Mouse (Mus musculus): Measurements from ENCODE around the gene Bap1.

Bap1 gene

GRCm38 (mm10) chr14:31233070-31233995, 17.9 kb upstream of the Bap1 start:
- intact Hi-C loops (cut with DNase I): loop anchor here (2.0 kb wide), 1 partner anchor 19 kb away; no protein-coding TSS in a partner anchor

DNA sequence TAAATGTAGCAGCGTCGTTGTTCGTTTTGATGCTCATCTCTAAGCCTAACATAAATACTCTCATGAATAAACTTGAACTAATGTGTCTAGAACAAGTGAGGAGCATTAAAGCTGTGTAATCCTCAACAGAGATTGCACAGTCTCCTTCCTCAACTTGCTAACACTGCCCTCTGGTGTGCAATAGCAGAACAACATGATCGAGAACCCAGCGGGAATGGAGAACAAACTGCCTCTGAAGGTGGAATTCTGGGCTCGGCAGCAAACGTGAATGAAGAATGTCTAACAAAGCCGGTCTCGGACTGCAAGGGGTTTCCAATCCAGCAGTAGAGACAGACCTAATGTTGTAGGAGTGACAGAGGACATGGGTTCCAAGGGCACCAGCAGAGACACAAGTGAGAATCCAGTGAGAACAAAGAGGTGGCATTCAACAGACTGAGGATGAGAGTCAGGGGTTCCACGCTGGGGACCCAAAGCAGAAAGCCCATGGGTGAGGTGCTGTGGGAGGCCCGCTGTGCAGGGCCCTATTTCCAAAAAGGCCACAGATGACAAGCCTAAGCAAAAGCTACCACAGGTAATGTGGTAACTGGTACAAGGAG, 17.2 kb upstream of the Bap1 start:
- intact Hi-C loops (cut with DNase I): loop anchor here (2.0 kb wide), 1 partner anchor 19 kb away; no protein-coding TSS in a partner anchor

- intact Hi-C loops (cut with DNase I): no loop called here
Measured at GRCm38 (mm10) chr14:31237101-31237882, 14.0 kb upstream of the Bap1 start.

- intact Hi-C loops (cut with DNase I): no loop called here
Measured at GRCm38 (mm10) chr14:31240528-31240927, 10.7 kb upstream of the Bap1 start.

DNA sequence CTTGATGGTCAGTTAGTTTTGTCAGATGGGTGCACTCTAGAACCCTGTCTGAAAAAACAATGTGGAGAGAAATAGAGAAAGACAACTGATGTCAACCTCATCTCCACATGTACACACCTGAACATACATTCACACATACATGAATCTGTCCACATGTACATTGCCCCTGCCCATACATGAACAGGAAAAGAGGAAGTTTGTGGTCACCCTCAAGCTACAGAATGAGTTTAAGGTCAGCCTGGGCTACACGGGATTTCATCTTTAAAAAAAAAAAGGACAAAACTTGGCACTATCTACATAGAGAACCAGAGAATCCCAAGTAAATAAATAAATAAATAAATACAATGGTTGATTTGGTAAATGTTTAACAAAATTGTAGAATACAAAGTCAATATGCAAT, 6.5 kb upstream of the Bap1 start:
- intact Hi-C loops (cut with DNase I): loop anchor here (5.0 kb wide), 1 partner anchor 32 kb away; no protein-coding TSS in a partner anchor

GRCm38 (mm10) chr14:31245946-31246345, 5.3 kb upstream of the Bap1 start:
- intact Hi-C loops (cut with DNase I): loop anchor here (5.0 kb wide), 1 partner anchor 34 kb away; no protein-coding TSS in a partner anchor

DNA sequence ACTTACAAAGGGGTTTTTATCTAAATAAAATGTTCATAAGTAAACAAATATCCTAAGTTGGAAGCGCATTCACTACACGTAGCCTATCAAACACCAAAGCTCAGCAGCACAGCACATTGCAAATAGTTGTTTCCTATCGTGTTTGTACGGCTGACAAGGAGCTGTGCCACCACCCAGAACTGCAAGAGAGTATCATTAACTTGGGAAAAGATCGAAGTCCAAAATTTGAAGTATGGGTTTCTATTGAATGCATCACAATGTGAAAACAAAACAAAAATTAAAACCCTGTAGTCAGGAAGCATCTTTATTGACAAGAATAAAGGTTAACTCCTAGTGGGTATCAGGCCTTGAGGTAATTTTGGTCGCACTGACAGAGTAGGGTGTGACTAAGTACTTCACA, 2.9 kb upstream of the Bap1 start:
- intact Hi-C loops (cut with DNase I): loop anchor here (5.0 kb wide), 1 partner anchor 36 kb away; no protein-coding TSS in a partner anchor

- intact Hi-C loops (cut with DNase I): no loop called here
Measured at GRCm38 (mm10) chr14:31250222-31251083, 797 bp upstream of the Bap1 start.

DNA sequence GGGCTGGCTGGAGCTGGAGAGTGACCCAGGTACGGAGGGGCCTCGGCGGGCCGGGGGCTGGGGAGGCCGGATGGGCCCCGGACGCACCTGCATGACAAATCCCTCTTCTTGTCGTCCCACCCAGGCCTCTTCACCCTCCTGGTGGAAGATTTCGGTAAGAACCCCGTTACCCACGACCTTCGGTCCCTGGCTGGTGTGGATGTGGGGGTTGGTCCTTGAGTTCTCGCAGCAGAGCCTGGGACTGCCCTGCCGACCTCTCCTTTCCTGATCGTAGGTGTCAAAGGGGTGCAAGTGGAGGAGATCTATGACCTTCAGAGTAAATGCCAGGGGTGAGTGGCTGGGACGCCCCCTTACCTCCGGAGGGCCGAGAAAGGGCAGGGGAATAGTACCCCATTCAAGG, 376 bp downstream of the Bap1 start:
- intact Hi-C loops (cut with DNase I): no loop called here

DNA sequence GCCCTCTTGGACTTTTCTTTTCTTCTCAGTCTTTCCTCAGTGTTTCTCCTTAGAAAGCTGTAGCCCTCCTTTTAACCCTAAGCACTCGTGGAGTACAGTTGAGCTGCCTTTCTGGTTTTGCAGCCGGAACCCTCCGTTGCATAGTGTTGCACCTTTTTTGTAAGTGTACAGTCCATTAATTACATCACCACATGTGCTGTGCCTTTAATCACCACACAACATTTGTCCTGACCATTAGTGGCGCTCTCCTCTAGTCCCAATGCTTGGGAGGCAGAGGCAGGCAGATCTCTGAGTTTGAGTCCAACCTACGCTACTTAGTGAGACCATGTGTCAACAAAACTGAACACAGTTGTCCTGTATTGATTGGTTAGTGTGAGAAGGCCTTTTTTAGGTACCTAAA, 841 bp downstream of the Bap1 start:
- intact Hi-C loops (cut with DNase I): no loop called here

DNA sequence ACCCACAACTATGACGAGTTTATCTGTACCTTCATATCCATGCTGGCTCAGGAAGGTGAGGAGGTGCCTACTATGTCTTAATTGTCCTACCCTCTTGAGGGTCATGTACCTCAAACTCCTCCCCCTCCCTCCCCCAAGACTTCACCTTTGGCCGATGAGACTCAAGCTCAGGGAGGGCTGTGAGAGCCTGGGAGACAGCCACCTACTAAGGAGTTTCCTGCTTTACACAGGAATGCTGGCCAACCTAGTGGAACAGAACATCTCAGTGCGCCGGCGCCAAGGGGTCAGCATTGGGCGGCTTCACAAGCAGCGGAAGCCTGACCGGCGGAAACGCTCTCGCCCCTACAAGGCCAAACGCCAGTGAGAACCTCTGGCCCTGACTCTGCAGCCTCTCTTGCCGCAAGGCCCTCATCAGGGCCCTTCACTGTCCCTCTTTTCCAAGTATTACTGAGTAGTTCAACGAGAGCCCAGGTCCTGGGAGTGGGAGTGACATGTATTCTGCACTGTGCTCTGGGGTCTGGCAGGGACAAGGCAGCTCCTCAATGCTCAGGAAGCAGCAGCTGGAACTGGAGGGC, 7.3 kb downstream of the Bap1 start:
- intact Hi-C loops (cut with DNase I): no loop called here

GRCm38 (mm10) chr14:31260374-31260773, 9.1 kb downstream of the Bap1 start:
- intact Hi-C loops (cut with DNase I): no loop called here

DNA sequence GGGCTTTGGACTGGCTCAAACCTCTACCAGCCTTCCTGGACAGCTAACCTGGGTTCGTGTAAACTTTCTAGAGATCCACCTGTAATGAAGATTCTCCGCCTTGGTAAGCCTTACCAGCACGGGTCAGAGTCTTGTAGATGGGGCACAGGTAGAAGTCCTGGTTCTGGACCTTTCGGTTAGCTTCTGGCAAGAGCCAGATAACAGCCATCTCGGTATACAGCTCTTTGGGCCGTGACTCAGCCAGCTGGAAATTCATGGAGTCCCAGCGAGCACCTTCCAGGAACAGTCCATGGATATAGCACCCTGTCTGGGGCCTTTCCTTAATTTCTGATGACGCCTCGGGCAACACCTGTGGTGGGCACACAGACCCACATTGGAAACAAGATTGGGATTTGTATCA, 9.7 kb downstream of the Bap1 start:
- intact Hi-C loops (cut with DNase I): no loop called here

- intact Hi-C loops (cut with DNase I): no loop called here
Measured at GRCm38 (mm10) chr14:31267649-31268048, 16.4 kb downstream of the Bap1 start.

DNA sequence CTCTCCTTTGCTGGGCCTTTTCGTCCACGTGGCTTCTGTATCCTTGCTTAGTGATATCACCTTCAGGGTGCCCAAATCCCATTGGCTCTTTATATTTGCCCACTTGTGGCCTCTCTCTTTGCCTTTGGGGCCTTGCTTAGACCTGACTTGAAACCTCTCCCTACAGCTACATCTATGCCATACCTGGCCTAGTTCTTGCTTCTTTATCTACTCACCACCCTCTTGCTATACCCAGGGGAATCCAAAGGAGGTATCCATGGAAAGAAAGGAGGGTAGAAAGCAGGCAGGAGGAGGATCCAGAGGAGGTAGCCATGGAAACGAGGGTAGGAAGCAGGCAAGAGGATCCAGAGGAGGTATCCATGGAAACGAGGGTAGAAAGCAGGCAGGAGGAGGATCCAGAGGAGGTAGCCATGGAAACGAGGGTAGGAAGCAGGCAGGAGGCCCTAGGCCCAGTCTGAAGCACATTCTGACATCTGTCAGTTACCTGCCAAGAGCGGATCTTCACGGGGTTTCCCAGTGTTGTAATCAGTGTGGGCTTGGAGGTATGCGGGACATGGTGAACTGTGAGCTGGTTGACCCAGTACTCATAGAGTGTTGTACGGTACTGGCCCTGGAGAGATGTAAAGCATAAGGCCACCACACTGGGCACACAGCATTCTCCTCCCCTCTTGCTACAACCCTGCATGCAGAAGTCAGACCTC, 17.2 kb downstream of the Bap1 start:
- intact Hi-C loops (cut with DNase I): no loop called here

DNA sequence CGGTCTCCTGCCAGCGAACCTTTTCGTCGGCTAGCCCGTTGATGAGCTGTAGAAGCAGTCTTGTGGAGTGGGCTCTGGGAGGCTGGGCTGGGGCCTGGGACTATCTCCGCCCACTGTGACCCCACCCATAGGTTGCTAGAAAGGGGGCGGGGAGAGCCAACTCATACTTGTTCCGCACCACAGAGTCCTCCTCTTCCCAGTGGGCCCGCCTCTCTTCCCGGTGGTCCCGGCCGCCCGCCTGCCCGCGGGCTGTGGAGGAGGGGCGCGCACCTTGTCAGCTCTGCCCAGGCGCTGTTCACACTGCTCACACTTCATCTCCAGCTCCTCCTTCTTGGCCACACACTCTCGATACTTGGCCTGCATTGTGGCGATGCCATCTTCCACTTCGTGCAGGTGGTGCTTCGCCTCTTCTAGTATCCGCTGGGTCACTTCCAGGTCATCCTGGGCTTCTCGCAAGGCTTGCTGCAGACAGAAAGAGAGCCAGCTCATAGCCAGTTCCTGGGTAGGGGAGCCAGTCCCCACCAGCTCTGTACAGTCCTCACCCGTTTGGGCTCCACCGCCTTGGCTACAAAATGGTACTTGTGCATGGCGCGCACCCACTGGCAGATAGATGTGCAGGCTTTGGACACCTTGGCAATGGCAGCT, 18.3 kb downstream of the Bap1 start:
- intact Hi-C loops (cut with DNase I): loop anchor here (5.0 kb wide), 1 partner anchor 58 kb away; no protein-coding TSS in a partner anchor

DNA sequence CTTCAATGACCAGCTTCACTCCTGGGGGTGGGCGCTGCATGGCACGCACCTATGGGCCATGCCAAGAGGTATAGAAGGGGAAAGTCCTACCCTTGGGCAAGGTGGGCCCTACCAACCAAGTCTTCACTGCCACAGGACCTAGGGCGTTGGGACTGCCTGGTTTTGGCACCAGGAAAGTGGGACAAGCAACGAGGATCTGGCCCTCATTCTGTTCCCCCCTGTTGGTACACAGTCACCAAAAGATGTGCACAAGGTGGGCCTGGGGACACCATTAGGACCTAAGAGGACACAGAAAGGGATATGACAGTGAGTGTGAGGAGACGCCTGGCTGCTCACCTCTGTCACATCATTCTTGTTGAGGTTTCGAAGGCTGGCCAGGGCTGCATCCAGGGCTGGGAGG, 19.9 kb downstream of the Bap1 start:
- intact Hi-C loops (cut with DNase I): loop anchor here (5.0 kb wide), 1 partner anchor 56 kb away; no protein-coding TSS in a partner anchor

DNA sequence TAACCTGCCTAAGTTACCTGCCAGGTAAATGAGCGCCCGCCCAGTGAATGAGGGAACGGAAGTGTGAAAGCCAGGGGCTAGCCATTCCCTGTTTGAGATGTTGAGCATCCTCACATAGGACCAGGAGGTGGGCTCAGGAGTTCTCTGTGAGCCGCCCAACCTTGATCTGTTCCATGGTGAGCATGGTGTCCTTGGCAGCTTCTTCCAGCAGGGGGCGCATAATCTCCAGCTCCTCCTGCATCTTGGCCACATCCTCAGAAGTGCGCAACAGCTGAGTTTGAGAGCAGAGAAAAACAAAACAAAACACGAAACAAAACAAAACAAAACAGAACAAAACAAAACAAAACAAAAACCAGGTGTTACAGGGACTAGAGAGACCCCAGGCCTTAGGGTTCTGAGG, 20.9 kb downstream of the Bap1 start:
- intact Hi-C loops (cut with DNase I): loop anchor here (2.0 to 5.0 kb wide), 2 partner anchors 55 to 201 kb away; no protein-coding TSS in a partner anchor

DNA sequence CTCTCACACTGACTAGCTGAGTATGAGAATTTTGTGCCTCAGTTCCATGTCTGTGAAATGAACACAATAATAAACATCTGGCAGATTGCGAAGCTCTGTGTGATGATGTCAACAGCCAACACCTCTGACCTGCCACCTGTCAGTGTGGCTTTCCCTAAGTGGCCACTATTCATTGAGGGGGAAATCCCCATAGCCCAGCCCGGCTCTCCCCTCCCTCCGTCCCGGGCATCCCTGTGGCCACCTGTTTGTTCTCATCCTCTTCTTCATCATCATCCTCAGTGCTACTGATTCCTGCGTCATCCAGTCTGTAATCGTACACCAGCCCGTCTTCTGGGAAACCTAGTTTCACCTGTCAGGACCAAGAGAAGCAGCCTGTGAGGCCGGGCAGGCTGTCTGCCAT, 34.5 kb downstream of the Bap1 start:
- intact Hi-C loops (cut with DNase I): no loop called here
